Mouse (Mus musculus): Measurements from ENCODE around the gene Foxa3. TPM values are rescaled to one million over a fixed set of nuclear protein-coding genes. Genes with fewer than 3 reads are reported as not detected.
"Not testable (repeated sequence)": the region's sequence is repeated elsewhere in the genome, so short reads cannot be mapped to it uniquely, and the experiment has no call there.

The Foxa3 gene
- 0.31 and 1.3 TPM in 2 replicates for polyA plus RNA-seq (2015; fragmentation: Nextera tagmentation; extraction: Ambion mirVana)

DNA sequence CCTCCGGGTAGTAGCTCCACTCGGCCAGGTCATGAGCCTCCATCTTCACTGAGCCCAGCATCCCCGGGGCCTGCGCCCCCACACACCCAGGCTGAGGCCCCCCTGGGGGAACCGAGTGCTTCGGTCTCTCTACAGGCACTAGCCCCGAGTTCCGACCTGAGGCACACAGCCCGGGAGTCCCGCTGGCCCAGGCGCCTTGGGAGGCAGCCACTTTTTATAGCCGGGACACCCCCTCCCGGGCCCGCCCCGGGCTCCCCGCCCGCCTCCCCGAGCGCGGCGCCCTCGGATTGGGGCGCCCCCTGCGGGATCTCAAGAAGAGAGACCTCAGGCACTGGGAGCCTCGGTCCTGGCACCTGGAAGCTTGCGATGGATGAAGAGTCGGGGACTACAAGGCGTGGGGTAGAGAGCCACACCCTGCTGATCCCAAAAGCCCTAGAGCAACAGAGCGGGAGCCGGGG, at the start of gene Foxa3:
Gene Foxa3 (minus strand): TSS at position 182 of the 458 bp plus-strand sequence.
- Histone ChIP-seq H3K36me3 (no peaks in the 10 kb centered on the region), H3K9me3 (replicated peaks) (no peaks in the 10 kb centered on the region), H3K4me3 (replicated peaks) (peak within 1 kb of the TSS; percentile 88), H3K4me2 (peak within 1 kb of the TSS; percentile 85), H3K4me1 (peaks cover 27% of the 10 kb centered on the region), H3K9ac (replicated peaks) (peak within 1 kb of the TSS; percentile 86), H3K27me3 (replicated peaks) (peaks cover 37% of the 10 kb centered on the region), H3K27ac (replicated peaks) (peak within 1 kb of the TSS; percentile 75)
- 6% methylated on average over 28 of the region's 30 CpGs for WGBS
- peak; percentile 43 for ATAC-seq (ENCODE audit: low FRiP score)

DNA sequence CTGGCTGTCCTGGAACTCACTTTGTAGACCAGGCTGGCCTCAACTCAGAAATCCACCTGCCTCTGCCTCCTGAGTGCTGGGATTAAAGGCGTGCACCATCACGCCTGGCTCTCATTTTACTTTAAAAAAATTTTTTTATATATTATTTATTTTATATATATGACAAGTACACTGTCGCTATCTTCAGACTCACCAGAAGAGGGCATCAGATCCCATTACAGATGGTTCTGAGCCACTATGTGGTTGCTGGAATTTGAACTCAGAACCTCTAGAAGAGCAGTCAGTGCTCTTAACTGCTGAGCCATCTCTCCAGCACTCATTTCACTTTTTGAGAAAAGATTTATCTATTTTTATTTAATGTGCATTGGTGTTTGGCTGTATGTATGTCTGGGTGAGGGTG, 47.7 kb upstream of the Foxa3 start:
- 63% methylated on average over 3 of the region's 3 CpGs for WGBS
- not testable (repeated sequence) for H3K36me3 ChIP-seq; ATAC-seq (ENCODE audit: low FRiP score); H3K4me1 ChIP-seq; H3K9me3 ChIP-seq (replicated peaks); H3K4me2 ChIP-seq; H3K9ac ChIP-seq (replicated peaks); H3K27ac ChIP-seq (replicated peaks); H3K4me3 ChIP-seq (replicated peaks)
- peaks cover 14% of the 10 kb centered on the region for H3K27me3 ChIP-seq (replicated peaks)

DNA sequence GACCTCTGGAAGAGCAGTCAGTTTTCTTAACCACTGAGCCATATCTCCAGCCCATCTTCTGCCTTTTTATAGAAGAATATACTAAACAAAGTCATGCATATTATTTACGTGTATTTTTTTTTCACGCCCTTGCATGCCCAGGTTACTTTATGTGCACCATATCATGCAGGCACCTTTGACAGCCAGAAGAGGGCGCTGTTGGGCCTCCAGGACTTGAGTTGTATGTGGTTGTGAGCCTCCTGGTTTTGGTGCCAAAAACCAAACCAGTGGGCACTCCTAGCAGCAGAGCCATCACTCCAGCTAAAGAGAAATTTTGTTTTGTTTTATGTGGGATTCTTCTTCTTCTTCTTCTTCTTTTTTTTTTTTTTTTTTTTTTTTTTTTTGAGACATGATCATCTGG, 46.2 kb upstream of the Foxa3 start:
- no peak overlapping the region for H3K27ac ChIP-seq (replicated peaks)
- no peaks in the 10 kb centered on the region for H3K4me1 ChIP-seq
- 45% methylated on average over 3 of the region's 3 CpGs for WGBS
- no peak overlapping the region for H3K9ac ChIP-seq (replicated peaks)
- H3K36me3 ChIP-seq: no peaks in the 10 kb centered on the region
- no peaks in the 10 kb centered on the region for H3K9me3 ChIP-seq (replicated peaks)
- no peak overlapping the region for H3K4me2 ChIP-seq
- H3K27me3 ChIP-seq (replicated peaks): peaks cover 29% of the 10 kb centered on the region
- H3K4me3 ChIP-seq (replicated peaks): no peak overlapping the region
- no peak for ATAC-seq (ENCODE audit: low FRiP score)

DNA sequence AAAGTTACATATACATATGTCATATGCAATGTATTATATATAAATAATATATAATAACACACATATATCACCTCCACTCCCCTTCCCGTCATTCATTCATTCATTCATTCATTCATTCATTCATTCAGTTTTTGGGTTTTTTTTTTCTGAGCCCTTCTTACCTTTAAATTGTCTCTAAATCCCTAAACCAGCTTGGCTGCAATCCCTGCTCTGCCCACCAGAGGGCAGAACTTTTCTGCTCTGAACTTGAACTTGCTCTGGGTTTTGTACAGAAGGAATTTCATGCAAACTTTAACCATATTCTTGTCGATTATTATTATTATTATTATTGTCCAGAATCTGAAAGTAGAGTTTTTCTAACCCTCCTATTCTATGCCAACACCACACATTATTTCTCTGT, 45.4 kb upstream of the Foxa3 start:
- no peak overlapping the region for H3K27ac ChIP-seq (replicated peaks)
- no peak overlapping the region for H3K4me2 ChIP-seq
- peaks cover 33% of the 10 kb centered on the region for H3K27me3 ChIP-seq (replicated peaks)
- H3K9ac ChIP-seq (replicated peaks): no peak overlapping the region
- H3K36me3 ChIP-seq: no peaks in the 10 kb centered on the region
- no peaks in the 10 kb centered on the region for H3K4me1 ChIP-seq
- H3K9me3 ChIP-seq (replicated peaks): no peaks in the 10 kb centered on the region
- 2% methylated on average over 2 of the region's 2 CpGs for WGBS
- H3K4me3 ChIP-seq (replicated peaks): no peak overlapping the region
- no peak for ATAC-seq (ENCODE audit: low FRiP score)

DNA sequence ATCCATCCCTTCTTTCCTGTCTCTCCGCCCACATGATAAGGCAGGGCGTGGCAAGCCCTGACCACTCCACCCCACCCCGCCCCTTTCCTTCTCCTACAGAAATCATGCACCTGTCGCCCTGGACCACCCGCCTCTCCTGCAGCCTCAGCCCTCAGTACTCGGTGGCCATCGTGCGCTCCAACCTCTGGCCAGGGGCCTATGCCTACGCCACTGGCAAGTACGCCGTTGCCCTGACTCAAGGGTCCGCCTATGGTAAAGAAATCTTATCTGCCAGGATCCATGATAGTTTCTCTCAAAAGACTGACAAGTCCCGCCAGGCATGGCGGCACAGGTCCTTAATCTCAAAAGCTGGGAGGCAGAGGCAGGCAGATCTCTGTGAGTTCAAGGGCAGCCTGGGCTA, 44.6 kb upstream of the Foxa3 start:
- Histone ChIP-seq H3K9me3 (replicated peaks) (no peaks in the 10 kb centered on the region), H3K4me1 (no peaks in the 10 kb centered on the region), H3K9ac (replicated peaks) (no peak overlapping the region), H3K4me2 (no peak overlapping the region), H3K27ac (replicated peaks) (no peak overlapping the region), H3K4me3 (replicated peaks) (no peak overlapping the region), H3K27me3 (replicated peaks) (peaks cover 33% of the 10 kb centered on the region), H3K36me3 (no peaks in the 10 kb centered on the region)
- WGBS: 63% methylated on average over 14 of the region's 14 CpGs
- ATAC-seq (ENCODE audit: low FRiP score): no peak

DNA sequence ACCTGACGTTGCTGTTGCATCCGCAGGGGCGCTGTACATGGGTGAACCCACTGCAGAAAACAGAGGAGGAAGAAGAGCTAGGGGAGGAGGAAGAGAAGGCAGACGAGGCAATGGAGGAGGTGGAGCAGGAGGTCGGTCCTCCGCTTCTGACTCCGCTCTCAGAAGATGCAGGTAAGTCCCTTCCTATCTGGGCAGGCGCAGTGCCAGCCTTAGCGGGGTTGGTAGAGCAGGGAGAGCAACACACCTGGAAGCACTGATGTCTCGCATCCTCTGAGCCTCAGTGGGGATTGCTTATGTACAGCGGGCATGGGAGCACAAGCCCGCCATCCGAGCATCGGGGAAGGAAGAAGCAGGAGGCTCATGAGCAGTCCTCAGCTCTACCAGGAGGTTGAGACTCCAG, 43.7 kb upstream of the Foxa3 start:
- Histone ChIP-seq H3K4me1 (no peaks in the 10 kb centered on the region), H3K4me3 (replicated peaks) (no peak overlapping the region), H3K36me3 (no peaks in the 10 kb centered on the region), H3K27ac (replicated peaks) (no peak overlapping the region), H3K9me3 (replicated peaks) (no peaks in the 10 kb centered on the region), H3K9ac (replicated peaks) (no peak overlapping the region), H3K27me3 (replicated peaks) (peaks cover 33% of the 10 kb centered on the region), H3K4me2 (no peak overlapping the region)
- no peak for ATAC-seq (ENCODE audit: low FRiP score)
- WGBS: 51% methylated on average over 14 of the region's 14 CpGs

DNA sequence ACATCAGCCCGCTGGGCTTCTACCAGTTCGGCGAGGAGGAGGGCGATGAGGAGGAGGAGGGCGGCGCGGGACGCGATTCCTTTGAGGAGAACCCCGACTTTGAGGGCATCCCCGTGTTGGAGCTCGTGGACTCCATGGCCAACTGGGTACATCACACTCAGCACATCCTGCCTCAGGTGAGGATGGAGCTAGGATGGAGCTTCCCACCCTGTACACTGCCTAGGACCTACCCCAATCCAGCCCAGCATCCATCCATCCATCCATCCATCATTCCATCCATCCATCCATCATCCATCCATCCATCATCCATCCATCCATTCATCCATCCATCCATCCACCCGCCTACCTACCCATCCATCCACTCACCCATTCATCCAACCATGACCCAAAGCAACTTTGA, 42.6 kb upstream of the Foxa3 start:
- no peak overlapping the region for H3K27ac ChIP-seq (replicated peaks)
- H3K36me3 ChIP-seq: no peaks in the 10 kb centered on the region
- H3K4me2 ChIP-seq: peak overlapping the region; percentile 45
- ATAC-seq (ENCODE audit: low FRiP score): no peak
- H3K9ac ChIP-seq (replicated peaks): no peak overlapping the region
- H3K9me3 ChIP-seq (replicated peaks): no peaks in the 10 kb centered on the region
- WGBS: 55% methylated on average over 13 of the region's 13 CpGs
- no peaks in the 10 kb centered on the region for H3K4me1 ChIP-seq
- H3K27me3 ChIP-seq (replicated peaks): peaks cover 33% of the 10 kb centered on the region
- peak overlapping the region; percentile 16; the same call in 1 of the 2 replicates for H3K4me3 ChIP-seq (replicated peaks)

DNA sequence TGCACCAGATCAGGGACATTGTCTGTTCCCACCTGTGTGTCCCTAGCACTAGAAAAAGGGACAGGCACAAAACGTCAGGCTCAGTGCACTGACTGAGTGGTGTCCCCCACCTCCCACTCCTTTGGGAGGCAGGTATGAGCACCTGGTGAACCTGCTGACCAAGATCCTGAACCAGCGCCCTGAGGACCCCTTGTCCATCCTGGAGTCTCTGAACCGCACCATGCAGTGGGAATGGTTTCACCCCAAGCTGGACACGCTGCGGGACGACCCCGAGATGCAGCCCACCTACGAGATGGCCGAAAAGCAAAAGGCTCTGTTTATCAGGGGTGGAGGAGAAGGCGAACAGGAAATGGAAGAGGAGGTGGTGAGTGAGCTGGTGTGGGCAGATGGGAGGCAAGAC, 34.1 kb upstream of the Foxa3 start:
- H3K36me3 ChIP-seq: peaks cover 6% of the 10 kb centered on the region; the same call in 1 of the 2 replicates
- no peak for ATAC-seq (ENCODE audit: low FRiP score)
- 86% methylated on average over 10 of the region's 10 CpGs for WGBS
- no peaks in the 10 kb centered on the region for H3K9me3 ChIP-seq (replicated peaks)
- no peak overlapping the region for H3K4me3 ChIP-seq (replicated peaks)
- peaks cover 15% of the 10 kb centered on the region for H3K4me1 ChIP-seq
- no peaks in the 10 kb centered on the region for H3K27me3 ChIP-seq (replicated peaks)
- H3K27ac ChIP-seq (replicated peaks): no peak overlapping the region
- H3K4me2 ChIP-seq: no peak overlapping the region
- H3K9ac ChIP-seq (replicated peaks): no peak overlapping the region

DNA sequence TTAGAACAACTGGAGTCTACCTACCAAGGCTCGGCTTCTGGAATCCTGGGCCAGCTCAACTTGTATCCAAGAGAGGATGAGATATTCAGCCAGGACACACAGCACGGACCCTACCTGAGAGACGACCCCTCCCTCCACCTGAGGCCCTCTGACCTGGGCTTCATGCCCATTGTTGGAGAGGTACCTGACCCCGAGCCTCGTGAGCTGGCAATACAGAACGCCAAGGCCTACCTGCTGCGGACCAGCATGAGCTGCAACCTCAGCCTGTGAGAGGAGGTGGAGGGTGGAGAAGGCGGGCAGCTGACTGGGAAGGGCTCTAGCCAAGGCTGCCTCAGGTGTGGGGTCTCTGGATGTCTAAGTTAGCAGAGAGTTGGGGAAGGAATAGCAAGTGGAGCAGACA, 31.8 kb upstream of the Foxa3 start:
- Histone ChIP-seq H3K4me1 (peaks cover 15% of the 10 kb centered on the region), H3K27ac (replicated peaks) (no peak overlapping the region), H3K27me3 (replicated peaks) (no peaks in the 10 kb centered on the region), H3K4me3 (replicated peaks) (no peak overlapping the region), H3K36me3 (peaks cover 28% of the 10 kb centered on the region), H3K4me2 (no peak overlapping the region), H3K9me3 (replicated peaks) (no peaks in the 10 kb centered on the region), H3K9ac (replicated peaks) (no peak overlapping the region)
- WGBS: 97% methylated on average over 8 of the region's 8 CpGs
- ATAC-seq (ENCODE audit: low FRiP score): no peak

DNA sequence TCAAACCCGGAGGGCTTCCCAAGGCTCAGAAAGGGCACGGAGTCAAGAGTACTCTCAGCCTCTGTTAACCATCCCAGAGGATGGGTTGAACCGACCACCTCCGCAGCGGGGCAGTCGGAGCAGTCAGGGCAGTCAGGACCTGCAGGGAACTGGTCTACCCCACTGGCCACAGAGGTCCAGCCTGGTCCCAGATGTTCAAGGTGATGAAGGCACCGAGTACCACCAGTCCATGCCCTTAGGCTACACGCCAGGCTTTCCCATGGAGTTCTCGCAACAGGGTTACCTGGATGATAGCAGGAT, 31.4 kb upstream of the Foxa3 start:
- Histone ChIP-seq H3K4me3 (replicated peaks) (peak overlapping the region; percentile 26), H3K27me3 (replicated peaks) (no peaks in the 10 kb centered on the region), H3K9ac (replicated peaks) (peak overlapping the region; percentile 28; the same call in 1 of the 2 replicates), H3K4me2 (peak overlapping the region; percentile 58), H3K9me3 (replicated peaks) (no peaks in the 10 kb centered on the region), H3K36me3 (peaks cover 31% of the 10 kb centered on the region), H3K4me1 (peaks cover 15% of the 10 kb centered on the region), H3K27ac (replicated peaks) (no peak overlapping the region)
- WGBS: 66% methylated on average over 9 of the region's 9 CpGs
- ATAC-seq (ENCODE audit: low FRiP score): peak; percentile 36

DNA sequence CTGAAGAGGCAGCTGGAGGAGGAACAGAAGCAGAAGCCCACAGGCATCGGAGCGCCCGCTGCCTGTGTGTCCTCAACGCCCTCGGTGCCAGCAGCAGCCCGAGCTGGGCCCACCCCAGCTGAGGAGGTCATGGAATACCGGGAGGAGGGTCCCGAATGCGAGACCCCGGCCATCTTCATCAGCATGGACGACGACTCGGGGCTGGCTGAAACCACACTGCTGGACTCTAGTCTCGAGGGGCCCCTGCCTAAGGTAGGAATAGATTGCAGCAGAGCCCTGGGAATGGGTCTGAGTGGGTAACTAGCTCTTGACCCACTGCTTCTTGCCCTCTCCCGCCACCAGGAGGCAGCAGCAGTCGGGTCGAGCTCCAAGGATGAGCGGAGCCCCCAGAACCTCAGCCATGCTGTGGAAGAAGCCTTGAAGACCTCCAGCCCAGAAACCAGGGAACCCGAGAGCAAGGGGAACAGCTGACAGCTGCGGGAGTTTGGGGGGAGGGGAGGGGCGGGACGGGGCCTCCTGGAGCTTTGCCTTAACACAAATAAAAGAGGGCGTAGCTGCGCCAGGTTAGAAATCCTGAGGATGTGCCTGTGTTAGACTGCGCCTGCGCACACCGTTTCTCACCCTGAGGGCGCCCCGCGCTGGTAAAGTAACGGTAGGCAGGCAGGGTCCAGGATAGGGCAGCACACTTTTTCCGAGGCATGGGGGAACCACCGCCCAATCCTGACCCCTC, 30.9 kb upstream of the Foxa3 start, which contains the start of gene Rsph6a:
Gene Rsph6a (plus strand): TSS at position 644 of the 730 bp plus-strand sequence.
- peak within 1 kb of the TSS; percentile 26 for H3K4me3 ChIP-seq (replicated peaks)
- peaks cover 15% of the 10 kb centered on the region for H3K4me1 ChIP-seq
- H3K27ac ChIP-seq (replicated peaks): 0 out of 2 replicates have a peak within 1 kb of the TSS, but pooled peaks have one; percentile 28
- WGBS: 28% methylated on average over 33 of the region's 33 CpGs
- peaks cover 37% of the 10 kb centered on the region for H3K36me3 ChIP-seq
- H3K9me3 ChIP-seq (replicated peaks): no peaks in the 10 kb centered on the region
- H3K9ac ChIP-seq (replicated peaks): peak within 1 kb of the TSS; percentile 28; the same call in 1 of the 2 replicates
- ATAC-seq (ENCODE audit: low FRiP score): peak; percentile 80
- H3K27me3 ChIP-seq (replicated peaks): no peaks in the 10 kb centered on the region
- peak within 1 kb of the TSS; percentile 58 for H3K4me2 ChIP-seq

DNA sequence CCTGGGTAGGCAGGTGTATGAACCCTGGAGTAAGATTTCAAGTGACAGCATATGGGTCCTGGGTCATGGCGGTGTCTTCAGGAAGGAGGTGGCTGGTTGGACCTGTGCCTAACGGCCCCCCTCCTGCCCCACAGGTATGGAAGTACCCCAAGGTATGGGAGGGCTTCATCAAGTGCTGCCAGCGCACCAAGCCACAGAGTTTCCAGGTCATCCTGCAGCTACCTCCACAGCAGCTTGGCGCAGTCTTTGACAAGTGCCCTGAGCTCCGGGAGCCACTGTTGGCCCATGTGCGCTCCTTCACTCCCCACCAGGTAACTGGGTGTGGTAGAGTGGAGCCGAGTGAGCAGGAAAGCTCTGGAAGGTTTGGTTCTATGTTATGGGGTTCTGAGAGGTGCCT, 29.8 kb upstream of the Foxa3 start:
- Histone ChIP-seq H3K4me3 (replicated peaks) (no peak overlapping the region), H3K4me1 (peaks cover 15% of the 10 kb centered on the region), H3K36me3 (peaks cover 47% of the 10 kb centered on the region), H3K9me3 (replicated peaks) (no peaks in the 10 kb centered on the region), H3K27ac (replicated peaks) (no peak overlapping the region), H3K9ac (replicated peaks) (no peak overlapping the region), H3K27me3 (replicated peaks) (no peaks in the 10 kb centered on the region), H3K4me2 (no peak overlapping the region)
- WGBS: 94% methylated on average over 7 of the region's 7 CpGs
- ATAC-seq (ENCODE audit: low FRiP score): no peak

All from neural tube, embryonic 15.5 days (tissue).